Mouse (Mus musculus) heart, embryonic 12.5 days (tissue): ENCODE measurements around the gene Pdxdc1. TPM values are rescaled to one million over a fixed set of nuclear protein-coding genes. Genes with fewer than 3 reads are reported as not detected.
"Not testable (repeated sequence)": the region's sequence is repeated elsewhere in the genome, so short reads cannot be mapped to it uniquely, and the experiment has no call there.

Experiments used
- ATAC-seq: fragments of 200-750 bp; cut with Nextera tagmentation; 2 replicates; pipeline ENCODE4 v1.8.0; 2017; ENCODE audit warnings: moderate TSS enrichment, moderate library complexity; ENCODE audit not compliant: insufficient number of reproducible peaks, low FRiP score
- H3K27ac ChIP-seq: fragments of 300-500 bp; sonication (generic); 2 replicates; pipeline ENCODE4 v1.5.1; 2016; ENCODE audit warnings: mild to moderate bottlenecking, moderate library complexity; ENCODE audit not compliant: poor library complexity, severe bottlenecking
- H3K27me3 ChIP-seq: fragments of 300-500 bp; sonication (generic); replicated peaks from 2 replicates; pipeline ENCODE4 v1.6.1; 2016; ENCODE audit warnings: mild to moderate bottlenecking, moderate library complexity
- H3K36me3 ChIP-seq: fragments of 300-500 bp; sonication (generic); 2 replicates; pipeline ENCODE4 v1.6.1; 2016; ENCODE audit warnings: mild to moderate bottlenecking, moderate library complexity
- H3K4me1 ChIP-seq: fragments of 300-500 bp; sonication (generic); replicated peaks from 2 replicates; pipeline ENCODE4 v1.6.1; 2016; ENCODE audit warnings: mild to moderate bottlenecking
- H3K4me2 ChIP-seq: fragments of 300-500 bp; sonication (generic); 2 replicates; pipeline ENCODE4 v1.6.1; 2016; ENCODE audit warnings: mild to moderate bottlenecking, moderate library complexity
- H3K4me3 ChIP-seq: fragments of 300-500 bp; sonication (generic); 2 replicates; pipeline ENCODE4 v1.5.1; 2016; ENCODE audit warnings: mild to moderate bottlenecking
- H3K9ac ChIP-seq: fragments of 300-500 bp; sonication (generic); 2 replicates; pipeline ENCODE4 v1.6.1; 2016; ENCODE audit warnings: mild to moderate bottlenecking, moderate library complexity
- H3K9me3 ChIP-seq: fragments of 300-500 bp; sonication (generic); replicated peaks from 2 replicates; pipeline ENCODE4 v1.6.1; 2016; ENCODE audit warnings: mild to moderate bottlenecking, moderate library complexity
- WGBS: fragments of 180-500 bp; shearing (Covaris S2); methylation state at CpG from one replicate; pipeline ENCODE4 v1.1.7; 2016; 5-methylcytosine and 5-hydroxymethylcytosine counted together
- polyA plus RNA-seq: library from polyadenylated mRNA; unstranded; fragments of >200 nt; fragmentation: Nextera tagmentation; extraction: Ambion mirVana; gene quantifications from 2 replicates; pipeline ENCODE4 v1.2.1, GENCODE M21; 2016

Gene Pdxdc1
- polyA plus RNA-seq: 75.6 and 76.6 TPM in 2 replicates

DNA sequence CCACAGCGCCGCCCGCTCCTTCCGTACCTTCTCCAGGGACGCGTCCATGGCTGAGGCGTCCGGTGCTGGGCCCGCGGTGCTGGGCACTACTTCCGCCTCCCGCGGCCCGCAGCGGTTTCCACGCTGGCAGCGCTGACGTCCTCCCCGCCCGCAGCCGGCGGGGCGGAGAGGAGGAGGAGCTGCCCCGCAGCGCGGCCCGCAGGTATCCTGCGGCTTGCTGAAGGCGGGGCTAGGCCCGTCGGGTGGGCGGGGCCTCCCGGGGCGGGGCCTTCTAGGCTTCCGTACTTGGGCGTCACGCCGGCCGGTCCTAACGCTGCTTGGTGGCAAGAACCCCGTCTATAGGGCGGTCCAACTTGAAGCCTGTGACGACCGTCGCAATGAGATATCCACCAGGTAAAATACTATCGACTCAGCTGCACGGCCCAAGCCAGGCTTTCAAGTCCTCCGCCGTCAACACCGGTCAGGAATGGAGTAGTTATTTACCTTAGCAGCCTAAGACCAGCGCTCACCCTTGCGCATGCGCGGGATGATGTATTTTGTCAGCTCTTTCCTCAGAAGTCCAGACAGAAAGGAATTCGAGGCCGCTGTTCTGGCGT, at the start of gene Pdxdc1, which contains the start of gene Mpv17l:
Pdxdc1 (minus strand) TSS at position 244 of the 596 bp plus-strand sequence.
Mpv17l (plus strand) TSS at position 274 of the 596 bp plus-strand sequence.
- Histone ChIP-seq H3K36me3 (no peaks in the 10 kb centered on the region), H3K4me3 (peak within 1 kb of the TSS; percentile 94), H3K9me3 (no peaks in the 10 kb centered on the region), H3K4me1 (peaks cover 15% of the 10 kb centered on the region), H3K27ac (peak within 1 kb of the TSS; percentile 71), H3K4me2 (peak within 1 kb of the TSS; percentile 73), H3K9ac (peak within 1 kb of the TSS; percentile 95), H3K27me3 (no peaks in the 10 kb centered on the region)
- WGBS: under 1% methylated on average over 49 of the region's 57 CpGs
- ATAC-seq: peak; percentile 98

DNA sequence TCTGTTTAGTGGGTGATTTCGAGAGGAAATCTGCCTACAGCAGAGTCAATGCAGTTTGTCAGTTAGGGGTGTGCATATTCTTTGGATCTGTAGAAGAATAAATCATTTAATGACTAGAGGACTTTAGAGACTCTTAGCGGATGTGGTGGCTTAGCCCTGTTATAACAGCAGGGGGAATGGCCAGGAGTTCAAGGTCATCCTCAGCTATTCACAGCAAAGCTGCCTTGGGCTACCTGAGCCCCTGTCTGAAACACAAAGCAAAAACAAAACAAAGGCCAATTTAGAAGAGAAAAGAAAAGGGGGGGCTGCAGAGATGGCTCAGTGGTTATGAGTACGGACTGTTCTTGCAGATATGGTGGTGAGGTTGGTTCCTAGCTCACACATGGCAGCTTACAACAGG, 48.3 kb upstream of the Pdxdc1 start:
- Histone ChIP-seq H3K9ac (no peak overlapping the region), H3K27me3 (no peaks in the 10 kb centered on the region), H3K4me3 (no peak overlapping the region), H3K36me3 (no peaks in the 10 kb centered on the region), H3K27ac (no peak overlapping the region), H3K4me1 (no peaks in the 10 kb centered on the region), H3K9me3 (no peaks in the 10 kb centered on the region), H3K4me2 (no peak overlapping the region)
- WGBS: 68% methylated on average over 3 of the region's 3 CpGs
- ATAC-seq: no peak

DNA sequence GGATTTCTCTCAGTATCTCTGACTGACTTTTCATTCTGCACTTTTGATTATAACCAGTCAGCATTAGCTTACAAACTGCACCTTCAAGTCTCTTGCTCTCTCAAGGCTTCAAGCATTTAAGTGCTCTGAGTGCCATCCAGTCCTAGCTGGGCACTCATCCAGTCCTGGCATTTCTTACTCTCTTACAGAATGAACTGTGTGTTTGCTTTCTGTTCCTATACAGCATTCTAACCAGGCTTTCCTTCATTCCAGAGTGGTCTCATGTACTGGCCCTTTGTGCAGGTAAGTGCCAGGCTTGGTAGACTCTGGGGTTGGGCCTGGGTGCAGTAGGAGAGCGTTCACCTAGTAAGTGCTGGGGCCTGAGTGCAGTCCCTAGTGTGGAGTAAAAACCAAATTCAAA, 43.4 kb upstream of the Pdxdc1 start:
- no peaks in the 10 kb centered on the region for H3K4me1 ChIP-seq
- H3K36me3 ChIP-seq: no peaks in the 10 kb centered on the region
- no peak overlapping the region for H3K4me3 ChIP-seq
- 89% methylated on average over 1 of the region's 1 CpGs for WGBS
- H3K4me2 ChIP-seq: no peak overlapping the region
- peaks cover 10% of the 10 kb centered on the region for H3K27me3 ChIP-seq
- no peak overlapping the region for H3K27ac ChIP-seq
- no peak overlapping the region for H3K9ac ChIP-seq
- no peak for ATAC-seq
- no peaks in the 10 kb centered on the region for H3K9me3 ChIP-seq

DNA sequence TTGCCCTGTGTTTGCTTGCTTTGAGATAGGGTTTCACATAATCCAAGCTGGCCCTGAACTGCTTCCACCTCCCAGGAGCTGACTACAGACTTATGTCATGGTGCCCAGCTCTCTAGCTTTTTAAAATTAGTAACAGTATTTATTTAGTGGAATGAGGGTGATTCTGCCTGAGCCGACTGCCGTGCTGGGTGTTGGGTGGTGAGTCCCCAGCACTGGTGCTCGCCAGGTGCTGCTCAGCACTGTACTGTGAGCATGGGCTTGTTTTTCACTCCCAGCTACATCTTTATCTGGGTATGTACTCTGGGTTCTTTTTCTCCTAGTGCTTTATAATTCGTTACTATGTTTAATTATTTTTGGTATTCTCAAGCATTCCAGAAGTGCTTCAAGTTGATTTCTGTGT, 42.2 kb upstream of the Pdxdc1 start:
- Histone ChIP-seq H3K27me3 (peaks cover 22% of the 10 kb centered on the region), H3K4me1 (0 out of 2 replicates have a peak, but pooled peaks cover 5% of the 10 kb centered on the region), H3K4me3 (no peak overlapping the region), H3K9ac (no peak overlapping the region), H3K4me2 (no peak overlapping the region), H3K27ac (no peak overlapping the region), H3K36me3 (no peaks in the 10 kb centered on the region), H3K9me3 (no peaks in the 10 kb centered on the region)
- ATAC-seq: no peak
- 68% methylated on average over 4 of the region's 4 CpGs for WGBS

GRCm38 (mm10) chr16:13944752-13945151, 41.8 kb upstream of the Pdxdc1 start:
- peaks cover 24% of the 10 kb centered on the region for H3K27me3 ChIP-seq
- H3K4me1 ChIP-seq: 0 out of 2 replicates have a peak, but pooled peaks cover 5% of the 10 kb centered on the region
- WGBS: 69% methylated on average over 5 of the region's 5 CpGs
- no peak overlapping the region for H3K27ac ChIP-seq
- no peaks in the 10 kb centered on the region for H3K9me3 ChIP-seq
- no peak for ATAC-seq
- H3K4me3 ChIP-seq: no peak overlapping the region
- H3K36me3 ChIP-seq: no peaks in the 10 kb centered on the region
- no peak overlapping the region for H3K9ac ChIP-seq
- no peak overlapping the region for H3K4me2 ChIP-seq

- Histone ChIP-seq H3K27me3 (peaks cover 29% of the 10 kb centered on the region), H3K9me3 (no peaks in the 10 kb centered on the region), H3K4me2 (no peak overlapping the region), H3K4me1 (0 out of 2 replicates have a peak, but pooled peaks cover 5% of the 10 kb centered on the region), H3K27ac (no peak overlapping the region), H3K4me3 (no peak overlapping the region), H3K36me3 (no peaks in the 10 kb centered on the region), H3K9ac (no peak overlapping the region)
- no peak for ATAC-seq
- WGBS: 44% methylated on average over 4 of the region's 4 CpGs
Observed at GRCm38 (mm10) chr16:13944178-13944577, 41.2 kb upstream of the Pdxdc1 start.

- Histone ChIP-seq H3K27me3 (peaks cover 30% of the 10 kb centered on the region), H3K27ac (no peak overlapping the region), H3K4me3 (peak overlapping the region; percentile 79), H3K9me3 (0 out of 2 replicates have a peak, but pooled peaks cover 4% of the 10 kb centered on the region), H3K4me2 (peak overlapping the region; percentile 100), H3K9ac (peak overlapping the region; percentile 78), H3K4me1 (0 out of 2 replicates have a peak, but pooled peaks cover 5% of the 10 kb centered on the region), H3K36me3 (no peaks in the 10 kb centered on the region)
- ATAC-seq: 0 out of 2 replicates have a peak, but pooled peaks have one; percentile 45
- WGBS: 4% methylated on average over 34 of the region's 34 CpGs
Observed at GRCm38 (mm10) chr16:13940847-13941395, 38.0 kb upstream of the Pdxdc1 start.

- Histone ChIP-seq H3K27me3 (peaks cover 30% of the 10 kb centered on the region), H3K4me2 (peak overlapping the region; percentile 100), H3K9me3 (0 out of 2 replicates have a peak, but pooled peaks cover 4% of the 10 kb centered on the region), H3K4me1 (0 out of 2 replicates have a peak, but pooled peaks cover 5% of the 10 kb centered on the region), H3K9ac (peak overlapping the region; percentile 78), H3K36me3 (no peaks in the 10 kb centered on the region), H3K27ac (no peak overlapping the region), H3K4me3 (peak overlapping the region; percentile 79)
- WGBS: 5% methylated on average over 28 of the region's 28 CpGs
- peak; percentile 61 for ATAC-seq
Observed at GRCm38 (mm10) chr16:13940139-13940846, 37.4 kb upstream of the Pdxdc1 start.

DNA sequence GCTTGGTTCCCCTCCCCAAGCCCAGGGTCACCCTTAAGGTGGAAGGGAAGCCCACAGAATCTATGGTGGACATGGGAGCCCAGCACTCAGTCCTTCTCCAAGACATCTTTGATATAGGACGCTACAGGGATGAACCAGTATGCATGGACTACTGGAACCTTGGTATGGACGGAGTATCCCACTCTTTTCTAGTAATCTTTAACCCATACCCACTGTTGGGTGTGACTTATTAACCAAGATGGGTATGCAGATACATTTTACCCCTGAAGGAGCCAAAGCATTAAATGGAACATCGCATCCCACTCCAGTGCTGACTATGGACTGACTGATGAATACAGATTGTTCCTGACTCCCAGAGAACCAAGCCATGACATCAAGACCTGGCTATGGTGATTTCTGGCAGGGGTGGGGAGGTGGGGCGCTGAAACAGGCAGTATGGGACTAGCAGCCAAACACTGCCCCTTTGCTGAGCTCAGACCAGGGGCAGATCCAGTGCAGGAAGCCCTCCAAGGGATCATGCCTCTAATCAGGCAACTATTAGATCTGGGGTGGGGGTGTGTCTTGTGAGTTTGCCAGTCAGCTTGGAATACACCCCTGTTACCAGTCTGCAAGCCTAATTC, 24.6 kb upstream of the Pdxdc1 start:
- Histone ChIP-seq H3K9me3 (0 out of 2 replicates have a peak, but pooled peaks cover 3% of the 10 kb centered on the region), H3K27me3 (no peaks in the 10 kb centered on the region), H3K4me2 (no peak overlapping the region), H3K27ac (no peak overlapping the region), H3K4me1 (no peaks in the 10 kb centered on the region), H3K9ac (no peak overlapping the region), H3K4me3 (no peak overlapping the region), H3K36me3 (0 out of 2 replicates have a peak, but pooled peaks cover 5% of the 10 kb centered on the region)
- ATAC-seq: no peak; the same call in 1 of the 2 replicates
- WGBS: 80% methylated on average over 4 of the region's 4 CpGs

DNA sequence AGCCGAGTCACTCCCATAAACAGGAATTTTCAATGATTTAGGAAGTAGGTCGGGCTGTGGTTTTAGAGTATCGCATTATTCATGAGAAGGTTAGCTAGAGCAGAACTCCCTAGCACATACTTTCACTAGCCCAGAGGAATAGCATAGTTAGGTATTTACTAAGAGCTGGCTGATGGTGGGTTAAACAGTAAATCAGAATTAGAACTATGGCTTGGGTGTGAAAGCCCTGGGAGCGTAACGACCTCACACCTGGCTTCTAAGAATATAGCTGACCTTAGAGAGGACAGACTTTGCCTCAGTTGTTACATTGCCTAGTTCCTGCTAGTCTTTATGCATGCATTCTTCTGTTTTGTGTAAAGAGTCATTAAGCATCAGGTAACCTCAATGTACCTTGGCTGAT, 20.0 kb upstream of the Pdxdc1 start:
- not testable (repeated sequence) for H3K27me3 ChIP-seq, H3K9ac ChIP-seq, H3K36me3 ChIP-seq, H3K4me3 ChIP-seq, ATAC-seq, H3K4me2 ChIP-seq, H3K4me1 ChIP-seq, H3K27ac ChIP-seq
- H3K9me3 ChIP-seq: peaks cover 11% of the 10 kb centered on the region
- 92% methylated on average over 5 of the region's 5 CpGs for WGBS

- not testable (repeated sequence) for H3K27ac ChIP-seq, H3K4me3 ChIP-seq, H3K4me1 ChIP-seq, ATAC-seq, H3K9ac ChIP-seq, H3K4me2 ChIP-seq, H3K27me3 ChIP-seq, H3K36me3 ChIP-seq
- 81% methylated on average over 3 of the region's 3 CpGs for WGBS
- H3K9me3 ChIP-seq: peaks cover 11% of the 10 kb centered on the region
Observed at GRCm38 (mm10) chr16:13922499-13922898, 19.6 kb upstream of the Pdxdc1 start.
